Mouse (Mus musculus) right cerebral cortex, adult 18-20 months (tissue): ENCODE results near the gene Tpst2.

ENCODE experiments used
- DNase-seq: peaks from one replicate; pipeline ENCODE4 v3.0.0; 2022; ENCODE audit warnings: mixed read lengths

Tpst2 gene

GRCm38 (mm10) chr5:112282123-112282779, 5.8 kb downstream of the Tpst2 start:
- no peak for DNase-seq

DNA sequence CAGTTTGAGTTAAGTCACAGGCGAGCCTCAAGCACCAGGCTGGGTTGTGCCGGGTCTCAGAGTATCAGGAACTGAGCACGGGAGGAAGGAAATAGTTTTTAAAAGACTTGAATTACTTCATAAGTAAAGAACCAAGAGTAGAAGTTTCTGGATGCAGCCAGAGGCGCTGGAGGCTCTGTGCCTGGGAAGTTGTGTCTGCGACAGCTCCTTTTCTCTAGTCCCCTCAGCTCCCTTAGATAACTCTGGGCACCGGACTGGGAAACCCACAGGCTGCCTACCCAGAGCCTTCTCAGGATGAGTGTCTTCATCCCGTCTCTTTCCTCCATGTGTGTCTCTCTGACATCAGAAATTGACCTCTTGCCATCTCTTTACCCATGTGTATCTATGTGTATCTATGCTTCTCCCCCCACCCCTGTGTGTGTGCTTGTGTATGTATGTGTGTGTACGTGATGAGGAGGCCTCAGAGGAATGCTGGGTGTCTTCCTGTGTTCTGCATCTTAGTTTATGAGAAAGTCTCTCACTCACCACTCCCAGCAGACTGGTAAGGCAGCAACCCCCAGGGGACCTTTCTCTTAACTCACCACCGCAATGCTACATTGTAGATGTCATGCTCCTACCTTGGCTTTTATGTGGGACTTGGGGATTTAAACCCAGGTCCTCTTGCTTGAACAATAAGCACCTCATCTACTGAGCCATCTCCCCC, 6.4 kb downstream of the Tpst2 start:
- DNase-seq, result no peak

DNA sequence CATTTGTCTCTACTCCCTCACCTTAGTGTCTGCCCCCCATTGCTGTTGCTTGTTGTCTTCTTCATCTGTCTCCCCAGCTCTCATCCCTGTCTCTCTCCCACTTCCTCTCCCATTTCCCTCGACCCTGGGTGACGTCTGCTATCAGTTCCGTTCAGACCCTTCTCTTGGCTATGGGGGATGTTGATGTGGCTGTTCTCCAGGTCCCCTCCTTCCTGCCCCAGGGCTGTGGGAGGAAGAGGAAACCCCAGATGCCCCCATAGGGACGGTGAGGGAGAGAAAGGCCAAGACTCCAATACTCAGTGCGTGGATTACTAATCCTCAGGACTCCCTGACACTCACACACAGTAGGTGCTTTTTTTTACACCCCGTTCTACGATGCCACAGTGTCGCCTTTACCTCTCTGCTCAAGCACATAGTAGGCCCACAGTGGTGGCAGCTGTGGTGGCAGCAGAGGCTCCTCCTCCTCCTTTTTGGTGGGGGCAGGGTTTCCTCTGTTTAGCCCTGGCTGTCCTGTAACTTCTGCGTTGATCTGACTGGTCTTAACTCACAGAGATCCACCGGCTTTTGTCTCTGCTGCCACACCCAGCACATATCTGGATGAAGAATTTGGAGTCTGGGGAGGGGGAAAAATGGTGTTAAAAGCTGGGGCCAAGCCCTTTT, 7.2 kb downstream of the Tpst2 start:
- DNase-seq, result no peak

- no peak for DNase-seq
Measured at GRCm38 (mm10) chr5:112284203-112284582, 7.7 kb downstream of the Tpst2 start.

DNA sequence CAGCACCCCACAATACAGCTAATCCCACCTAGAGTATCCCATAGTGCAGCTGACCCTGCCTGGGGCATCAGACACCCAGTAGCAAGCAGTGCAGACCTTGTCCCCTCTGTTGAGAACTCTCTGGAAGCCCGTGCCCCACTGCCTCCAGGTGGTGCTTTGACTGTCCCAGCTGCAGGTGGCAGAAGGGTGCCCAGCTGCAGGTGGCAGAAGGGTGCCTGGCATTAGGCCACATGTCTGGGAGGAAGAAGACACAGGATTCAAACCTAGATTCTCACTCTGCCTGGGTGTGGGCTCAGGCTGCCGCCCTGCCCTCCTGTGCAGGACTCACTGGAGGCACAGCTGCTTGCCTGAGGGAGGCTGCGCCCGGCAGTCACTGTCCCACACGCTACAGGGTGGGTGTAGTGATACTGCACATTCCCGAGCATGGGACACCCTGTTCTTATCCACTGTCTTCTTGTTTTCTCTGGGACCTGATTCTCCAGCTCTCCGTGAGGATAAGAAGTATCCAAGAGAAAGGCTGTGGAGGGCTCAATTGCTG, 9.1 kb downstream of the Tpst2 start:
- no peak for DNase-seq

DNA sequence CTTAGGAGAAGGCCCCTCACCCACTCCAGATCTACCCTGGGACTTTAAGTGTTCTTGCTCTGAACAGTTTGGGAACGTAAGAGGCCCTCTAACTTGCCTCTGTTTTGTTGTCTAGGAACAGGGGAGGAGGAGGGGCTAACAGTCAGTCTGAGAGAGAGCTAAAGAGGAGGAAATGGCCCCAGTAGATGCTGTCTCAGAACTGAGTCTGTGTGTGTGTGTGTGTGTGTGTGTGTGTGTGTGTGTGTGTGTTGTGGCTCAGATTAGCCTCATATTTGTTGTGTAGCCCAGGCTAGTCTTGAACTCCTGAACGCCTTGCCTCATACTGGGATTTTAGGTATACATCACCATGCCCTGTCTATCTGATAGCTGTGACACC, 10.1 kb downstream of the Tpst2 start:
- DNase-seq, result no peak

GRCm38 (mm10) chr5:112286984-112287641, 10.6 kb downstream of the Tpst2 start:
- no peak for DNase-seq

DNA sequence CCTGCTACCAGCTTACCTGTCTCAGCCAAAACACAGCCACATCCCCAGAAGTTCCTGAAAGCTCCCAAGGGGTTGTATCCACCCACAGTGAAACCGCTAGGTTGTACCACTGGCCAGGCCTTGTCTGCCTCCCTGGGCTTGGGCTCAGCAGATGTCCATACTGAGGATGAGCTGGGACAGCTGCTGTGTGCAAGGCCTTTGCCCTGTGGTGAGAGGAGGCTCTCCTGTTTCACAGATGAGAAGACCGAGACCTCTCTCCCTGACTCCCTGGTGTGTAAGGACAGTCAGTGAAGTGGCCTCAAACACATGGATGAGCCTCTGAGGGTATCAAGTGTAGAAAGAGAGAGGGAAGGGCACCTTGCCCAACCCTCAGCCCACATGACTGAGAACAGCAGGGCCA, 11.2 kb downstream of the Tpst2 start:
- DNase-seq, result no peak

DNA sequence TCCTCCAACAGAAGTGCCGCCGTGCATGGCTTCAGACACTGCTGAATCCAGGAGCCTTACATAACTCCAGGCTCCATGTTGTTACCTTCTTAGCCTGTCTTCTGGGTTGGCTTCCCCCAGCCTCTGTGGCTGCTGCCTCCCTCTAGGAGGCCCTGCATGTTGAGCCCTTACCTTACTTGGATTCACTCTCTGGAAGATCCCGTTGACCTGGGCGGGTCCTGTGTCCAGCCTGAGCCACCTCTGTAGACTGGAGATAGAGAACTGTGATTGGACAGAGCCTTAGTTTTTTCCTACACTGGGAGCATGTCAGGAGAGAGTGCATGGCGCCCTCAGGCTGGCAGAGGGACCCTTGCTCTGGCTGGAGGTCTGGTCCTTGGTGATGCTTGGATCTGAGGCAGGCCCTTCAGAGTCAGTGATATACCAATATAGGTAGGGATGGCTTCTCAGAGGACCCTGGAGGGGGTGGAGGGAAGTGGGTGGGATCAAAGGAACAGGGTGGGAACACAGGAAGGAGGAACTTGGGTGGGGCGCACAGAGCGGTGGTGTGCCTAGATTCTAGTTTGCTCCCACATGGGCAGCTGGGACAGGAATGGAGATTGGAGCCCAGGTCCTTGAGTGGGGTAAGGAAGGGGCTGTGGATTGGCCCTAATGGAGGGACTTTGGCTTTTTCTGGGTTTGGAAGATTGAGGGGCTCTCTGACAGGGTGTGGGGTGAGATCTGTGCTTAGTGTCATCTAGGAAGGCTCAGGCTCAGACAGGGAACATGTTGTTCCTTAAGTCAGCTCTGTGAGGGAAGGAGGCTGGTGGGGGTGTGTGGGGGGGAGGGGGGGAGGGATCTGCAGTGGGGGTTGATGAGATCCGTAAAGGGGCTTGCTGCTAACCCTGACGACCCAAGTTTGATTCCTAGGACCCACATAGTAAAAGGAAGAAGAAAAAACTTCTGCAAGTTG, 12.0 kb downstream of the Tpst2 start:
- no peak for DNase-seq

GRCm38 (mm10) chr5:112289236-112289635, 12.7 kb downstream of the Tpst2 start:
- no peak for DNase-seq

GRCm38 (mm10) chr5:112289819-112290535, 13.5 kb downstream of the Tpst2 start:
- DNase-seq, result no peak

DNA sequence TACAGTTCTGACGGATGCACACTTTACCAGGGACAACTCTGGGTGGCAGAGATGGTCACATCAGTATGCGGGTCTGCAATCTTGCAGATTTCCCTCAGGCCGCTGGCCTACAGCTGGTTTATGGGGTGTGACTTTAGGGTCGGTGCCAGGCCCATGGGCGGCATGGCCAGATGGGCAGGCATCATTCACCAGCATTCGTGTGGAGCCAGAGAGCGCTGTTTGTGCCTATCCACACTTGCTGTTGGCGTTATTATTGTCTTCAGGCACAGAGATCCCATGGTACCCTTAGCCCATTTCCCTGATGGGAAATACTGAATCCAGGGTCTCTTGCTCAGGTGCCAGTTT, 14.0 kb downstream of the Tpst2 start:
- DNase-seq, result no peak

DNA sequence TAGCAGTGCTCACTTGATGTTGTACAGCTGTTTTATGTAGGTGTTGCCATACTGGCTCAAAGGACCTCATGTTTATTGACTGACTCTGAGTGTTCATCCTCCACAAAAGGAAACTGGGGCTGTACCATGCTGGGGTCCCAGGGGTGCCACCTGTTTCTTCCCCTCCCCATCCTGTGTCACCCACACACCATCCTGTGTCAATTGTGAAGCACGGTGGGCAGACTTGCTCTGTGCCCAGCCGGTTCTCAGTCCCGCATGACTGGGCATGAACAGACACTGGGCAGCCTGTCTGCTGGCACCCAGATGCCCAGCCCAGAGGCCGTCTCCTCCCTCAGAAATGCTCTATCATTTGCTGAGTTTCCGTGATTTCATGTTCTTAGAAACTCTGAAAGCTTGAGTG, 15.4 kb downstream of the Tpst2 start:
- no peak for DNase-seq

- DNase-seq, result no peak
Measured at GRCm38 (mm10) chr5:112292343-112292980, 16.0 kb downstream of the Tpst2 start.

DNA sequence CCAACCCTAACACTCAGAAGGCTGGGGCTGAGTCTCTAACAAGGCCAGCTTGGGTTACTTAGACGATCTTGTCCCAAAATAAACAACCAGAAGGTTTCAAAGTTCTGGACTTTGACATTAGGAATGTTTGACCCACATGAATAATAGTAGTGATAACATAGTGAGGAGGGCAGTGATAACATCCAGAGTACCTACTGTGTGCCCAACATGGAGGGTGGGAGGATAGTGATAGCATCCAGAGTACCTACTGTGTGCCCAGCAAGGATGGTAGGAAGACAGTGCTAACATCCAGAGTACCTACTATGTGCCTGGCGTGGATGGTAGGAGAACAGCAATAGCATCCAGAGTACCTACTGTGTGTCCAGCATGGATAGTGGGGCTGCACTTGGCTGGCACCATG, 17.3 kb downstream of the Tpst2 start:
- no peak for DNase-seq

GRCm38 (mm10) chr5:112294696-112295095, 18.2 kb downstream of the Tpst2 start:
- no peak for DNase-seq

DNA sequence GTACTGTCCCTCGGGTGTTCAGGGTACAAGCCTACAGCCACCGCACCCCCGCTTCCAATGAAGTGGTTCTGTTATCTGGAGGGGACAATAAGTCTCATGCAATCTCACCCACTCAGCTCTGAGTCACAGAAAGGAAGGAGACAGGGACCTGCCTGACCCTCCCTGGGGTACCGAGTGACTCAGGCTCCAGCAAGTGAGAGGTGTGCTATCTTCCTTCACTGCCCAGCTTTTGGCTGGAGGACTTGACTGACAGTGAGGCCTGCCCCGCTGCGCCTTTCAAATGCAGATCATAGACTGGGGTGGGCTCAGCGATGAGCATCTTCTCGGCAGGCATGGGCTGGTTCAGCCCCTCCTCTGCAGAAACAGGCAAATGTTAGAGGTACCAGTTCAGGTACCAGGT, 18.7 kb downstream of the Tpst2 start:
- DNase-seq, result no peak

GRCm38 (mm10) chr5:112295564-112295963, 19.1 kb downstream of the Tpst2 start:
- no peak for DNase-seq

- DNase-seq, result no peak
Measured at GRCm38 (mm10) chr5:112296404-112297181, 20.1 kb downstream of the Tpst2 start.

- no peak for DNase-seq
Measured at GRCm38 (mm10) chr5:112297257-112297656, 20.8 kb downstream of the Tpst2 start.
